Mouse (Mus musculus) lung, embryonic 15.5 days (tissue): ENCODE results near the gene Abhd10. TPM values are rescaled to one million over a fixed set of nuclear protein-coding genes. Genes with fewer than 3 reads are reported as not detected.

ENCODE experiments used
- ATAC-seq: fragments of 200-750 bp; cut with Nextera tagmentation; 2 replicates; pipeline ENCODE4 v1.8.0; 2017; ENCODE audit warnings: moderate number of reproducible peaks, borderline replicate concordance; ENCODE audit not compliant: low FRiP score, low TSS enrichment; ENCODE audit errors: extremely low read depth
- H3K27ac ChIP-seq: fragments of 300-500 bp; sonication (generic); 2 replicates; pipeline ENCODE4 v1.5.1; 2015; ENCODE audit warnings: moderate library complexity, mild to moderate bottlenecking, inconsistent platforms
- H3K27me3 ChIP-seq: fragments of 300-500 bp; sonication (generic); 2 replicates; pipeline ENCODE4 v1.6.1; 2015; ENCODE audit warnings: inconsistent platforms
- H3K36me3 ChIP-seq: fragments of 300-500 bp; sonication (generic); 2 replicates; pipeline ENCODE4 v1.6.1; 2015; ENCODE audit warnings: inconsistent platforms
- H3K4me1 ChIP-seq: fragments of 300-500 bp; sonication (generic); 2 replicates; pipeline ENCODE4 v1.6.1; 2015; ENCODE audit warnings: inconsistent platforms
- H3K4me2 ChIP-seq: fragments of 300-500 bp; sonication (generic); 2 replicates; pipeline ENCODE4 v1.6.1; 2015; ENCODE audit warnings: inconsistent platforms, mild to moderate bottlenecking, moderate library complexity
- H3K4me3 ChIP-seq: fragments of 300-500 bp; sonication (generic); 2 replicates; pipeline ENCODE4 v1.5.1; 2015; ENCODE audit warnings: mild to moderate bottlenecking, inconsistent platforms
- H3K9ac ChIP-seq: fragments of 300-500 bp; sonication (generic); 2 replicates; pipeline ENCODE4 v1.6.1; 2015; ENCODE audit warnings: inconsistent platforms
- H3K9me3 ChIP-seq: fragments of 300-500 bp; sonication (generic); 2 replicates; pipeline ENCODE4 v1.6.1; 2016; ENCODE audit warnings: inconsistent platforms
- WGBS: fragments of 180-500 bp; shearing (Covaris S2); methylation state at CpG from one replicate; pipeline ENCODE4 v1.1.7; 2015; 5-methylcytosine and 5-hydroxymethylcytosine counted together
- polyA plus RNA-seq: library from polyadenylated mRNA; unstranded; fragments of >200 nt; fragmentation: Nextera tagmentation; extraction: Ambion mirVana; gene quantifications from 2 replicates; pipeline ENCODE4 v1.2.1, GENCODE M21; 2015

The Abhd10 gene
- polyA plus RNA-seq, 1 experiment from 2014 or later, result 36.3 TPM

DNA sequence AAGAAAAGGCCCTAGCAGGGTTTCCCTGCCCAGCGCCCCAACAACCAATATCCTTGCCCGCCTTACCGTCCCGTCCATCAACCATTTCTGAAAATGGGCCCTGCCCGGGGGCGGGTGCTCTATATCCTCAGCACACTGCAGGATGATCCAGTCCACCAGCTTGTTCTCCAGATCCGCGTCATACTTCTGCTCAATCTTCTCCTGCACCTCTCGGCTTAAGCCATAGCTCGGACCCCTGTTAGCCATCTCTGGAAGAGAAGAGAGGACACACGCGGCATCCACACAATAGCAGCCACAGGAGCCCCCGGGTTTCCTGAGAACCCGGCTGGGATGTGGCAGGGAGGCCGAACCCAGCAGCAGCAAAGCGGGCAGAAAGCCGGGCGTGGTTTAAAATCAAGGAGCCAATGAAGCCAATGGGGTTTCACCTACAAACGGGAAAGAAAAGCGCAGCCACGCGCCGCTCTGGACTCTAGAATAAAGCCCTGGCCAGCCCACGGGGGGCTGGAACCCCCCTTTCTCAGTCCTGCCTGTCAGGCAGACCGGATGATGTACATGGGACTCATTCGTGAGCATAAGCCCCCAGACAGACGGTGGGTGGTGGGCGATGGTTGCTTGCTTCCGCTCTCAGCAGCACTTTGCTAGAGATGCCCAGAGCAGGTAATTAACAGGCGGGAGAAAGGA is 18.6 kb downstream of the Abhd10 start, which contains the start of gene Tagln3:
Gene Tagln3 (minus strand): TSS at position 548 of the 681 bp plus-strand sequence.
- Histone ChIP-seq H3K9ac (peak within 1 kb of the TSS; percentile 40), H3K36me3 (peaks cover 6% of the 10 kb centered on the region; the same call in 1 of the 2 replicates), H3K4me3 (peak within 1 kb of the TSS; percentile 47), H3K4me1 (peaks cover 11% of the 10 kb centered on the region), H3K4me2 (peak within 1 kb of the TSS; percentile 92), H3K9me3 (no peaks in the 10 kb centered on the region), H3K27ac (no peak within 1 kb of the TSS), H3K27me3 (peaks cover 6% of the 10 kb centered on the region; the same call in 1 of the 2 replicates)
- 1% methylated on average over 30 of the region's 30 CpGs for WGBS
- ATAC-seq, result peak; percentile 60; the same call in 1 of the 2 replicates

DNA sequence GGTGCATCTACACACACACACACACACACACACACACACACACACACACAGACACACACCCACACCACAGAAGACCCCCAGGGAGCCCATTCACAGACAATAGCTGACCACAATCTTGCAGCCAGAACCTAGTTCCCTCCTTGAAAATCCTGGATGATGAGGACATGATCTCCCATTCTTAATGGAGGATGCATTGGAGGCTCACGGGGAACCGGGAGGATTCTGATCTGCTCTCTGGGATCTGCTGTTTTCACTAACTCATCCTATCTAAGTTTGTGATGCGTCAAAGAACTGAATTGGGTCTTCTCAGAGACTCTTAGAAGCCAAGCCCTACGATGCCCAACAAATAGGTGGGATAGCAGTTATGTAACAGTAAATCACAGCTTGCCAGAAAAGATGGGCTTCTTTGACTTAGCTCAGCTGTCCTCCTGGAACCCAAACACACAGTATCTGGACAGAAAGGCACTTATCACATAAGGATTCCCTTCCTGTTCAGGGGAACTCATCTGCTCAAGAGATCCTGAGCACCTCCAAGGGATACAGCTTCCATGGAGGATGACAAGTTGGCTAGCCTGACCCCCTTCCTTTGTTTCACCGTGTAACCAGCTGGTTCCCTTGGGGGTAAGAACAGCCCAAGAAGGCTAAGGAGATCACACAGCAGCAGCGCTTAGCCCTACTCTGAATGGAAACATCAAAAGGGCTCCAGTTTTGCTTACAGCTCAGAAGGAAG is 19.4 kb downstream of the Abhd10 start:
- Histone ChIP-seq H3K9ac (peak overlapping the region; percentile 40; the same call in 1 of the 2 replicates), H3K36me3 (no peaks in the 10 kb centered on the region), H3K9me3 (no peaks in the 10 kb centered on the region), H3K4me1 (peaks cover 11% of the 10 kb centered on the region), H3K4me2 (peak overlapping the region; percentile 92), H3K27ac (no peak overlapping the region), H3K4me3 (peak overlapping the region; percentile 47), H3K27me3 (peaks cover 6% of the 10 kb centered on the region; the same call in 1 of the 2 replicates)
- ATAC-seq, result no peak
- WGBS, result 56% methylated on average over 6 of the region's 6 CpGs

DNA sequence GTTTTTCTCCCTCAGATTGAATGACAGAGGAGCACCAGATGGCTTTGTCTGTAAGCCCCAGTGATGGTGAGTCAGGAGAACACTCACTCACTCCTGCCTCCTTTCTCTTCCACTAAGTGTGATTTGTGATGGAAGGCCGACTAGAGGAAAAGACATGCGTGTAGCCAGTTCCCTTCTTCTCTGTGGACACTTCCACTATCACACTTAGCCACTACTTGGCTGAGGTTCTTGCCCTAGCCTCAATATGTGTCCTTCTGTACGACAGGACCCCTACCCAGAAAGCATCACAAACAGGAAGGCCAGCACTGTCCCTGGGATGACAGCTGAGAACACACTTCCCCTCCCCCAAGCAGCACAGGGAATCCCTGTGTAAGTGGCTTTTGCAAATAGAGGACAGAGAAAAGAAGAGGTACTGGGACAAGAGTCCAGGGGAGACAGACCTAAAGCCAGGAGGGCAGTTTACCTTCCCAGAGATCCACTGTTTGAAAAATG is 20.2 kb downstream of the Abhd10 start:
- H3K9me3 ChIP-seq, result no peaks in the 10 kb centered on the region
- peaks cover 11% of the 10 kb centered on the region for H3K4me1 ChIP-seq
- H3K4me2 ChIP-seq, result no peak overlapping the region
- 56% methylated on average over 3 of the region's 3 CpGs for WGBS
- no peak for ATAC-seq
- H3K36me3 ChIP-seq, result no peaks in the 10 kb centered on the region
- no peak overlapping the region for H3K27ac ChIP-seq
- no peak overlapping the region for H3K9ac ChIP-seq
- peaks cover 6% of the 10 kb centered on the region; the same call in 1 of the 2 replicates for H3K27me3 ChIP-seq
- H3K4me3 ChIP-seq, result no peak overlapping the region

- H3K36me3 ChIP-seq, result no peaks in the 10 kb centered on the region
- no peak overlapping the region for H3K4me3 ChIP-seq
- peaks cover 11% of the 10 kb centered on the region for H3K4me1 ChIP-seq
- H3K4me2 ChIP-seq, result no peak overlapping the region
- H3K27ac ChIP-seq, result no peak overlapping the region
- ATAC-seq, result no peak
- H3K9ac ChIP-seq, result no peak overlapping the region
- H3K9me3 ChIP-seq, result 0 out of 2 replicates have a peak, but pooled peaks cover 5% of the 10 kb centered on the region
- 82% methylated on average over 10 of the region's 10 CpGs for WGBS
- peaks cover 6% of the 10 kb centered on the region; the same call in 1 of the 2 replicates for H3K27me3 ChIP-seq
Observed at GRCm38 (mm10) chr16:45720022-45720630, 22.6 kb downstream of the Abhd10 start.

DNA sequence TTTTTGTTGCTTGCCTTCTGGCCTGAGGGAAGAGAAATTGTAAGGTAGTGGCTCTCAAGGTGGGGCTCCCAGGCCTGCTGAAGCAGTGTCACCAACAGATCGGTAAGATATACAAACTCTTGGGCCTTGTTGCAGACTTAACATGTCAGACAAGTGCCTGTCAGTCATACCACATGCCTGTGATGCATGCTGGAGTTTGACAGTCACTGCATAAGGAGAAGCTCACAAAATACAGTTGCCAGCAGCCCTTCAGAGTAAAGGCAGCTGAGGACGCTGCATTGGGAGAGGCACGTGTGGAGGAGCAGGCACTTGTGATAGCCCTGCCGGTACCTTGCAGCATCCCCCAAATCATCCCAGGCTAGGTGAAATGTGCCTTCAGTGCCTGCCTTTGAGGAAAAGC is 24.5 kb downstream of the Abhd10 start:
- ATAC-seq, result no peak
- no peaks in the 10 kb centered on the region for H3K36me3 ChIP-seq
- H3K27ac ChIP-seq, result no peak overlapping the region
- H3K27me3 ChIP-seq, result no peaks in the 10 kb centered on the region
- 0 out of 2 replicates have a peak, but pooled peaks cover 5% of the 10 kb centered on the region for H3K9me3 ChIP-seq
- no peak overlapping the region for H3K4me3 ChIP-seq
- H3K4me1 ChIP-seq, result no peaks in the 10 kb centered on the region
- H3K4me2 ChIP-seq, result no peak overlapping the region
- no peak overlapping the region for H3K9ac ChIP-seq
- WGBS, result 80% methylated on average over 4 of the region's 4 CpGs

DNA sequence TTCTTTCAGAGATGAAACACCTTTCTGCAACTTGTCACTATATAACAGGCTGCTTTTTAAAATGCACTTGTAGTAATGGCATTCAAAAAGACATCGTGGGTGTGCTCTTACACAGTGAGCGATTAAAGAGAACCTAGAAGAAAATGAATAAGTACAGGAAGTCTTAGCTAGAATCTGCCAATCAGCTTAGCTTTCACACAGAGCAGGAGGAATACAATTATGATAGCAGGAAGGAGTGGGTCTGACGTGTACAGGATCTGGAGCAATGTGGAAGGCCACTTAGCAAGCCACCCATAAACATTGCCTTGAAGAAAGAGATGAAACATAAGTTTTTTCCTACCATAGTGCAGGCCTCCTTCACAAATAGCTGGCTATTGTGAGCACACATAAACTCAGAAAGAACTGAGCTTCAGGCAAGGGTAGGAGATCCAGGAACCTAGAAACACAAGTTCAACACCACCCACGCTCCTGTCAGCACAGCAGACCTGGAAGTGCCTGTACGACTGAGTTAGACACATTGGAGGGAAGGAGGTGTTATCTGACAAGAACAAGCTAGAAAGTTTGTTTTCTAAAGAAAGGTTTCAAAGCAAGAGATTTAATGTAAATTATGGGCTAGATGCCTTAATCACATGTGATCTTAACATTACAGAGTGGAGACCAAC is 28.1 kb downstream of the Abhd10 start:
- no peak overlapping the region for H3K27ac ChIP-seq
- H3K4me1 ChIP-seq, result no peaks in the 10 kb centered on the region
- WGBS, result 69% methylated on average over 5 of the region's 5 CpGs
- no peak for ATAC-seq
- H3K27me3 ChIP-seq, result no peaks in the 10 kb centered on the region
- H3K4me3 ChIP-seq, result no peak overlapping the region
- H3K36me3 ChIP-seq, result no peaks in the 10 kb centered on the region
- H3K9ac ChIP-seq, result no peak overlapping the region
- H3K4me2 ChIP-seq, result no peak overlapping the region
- H3K9me3 ChIP-seq, result 0 out of 2 replicates have a peak, but pooled peaks cover 5% of the 10 kb centered on the region

DNA sequence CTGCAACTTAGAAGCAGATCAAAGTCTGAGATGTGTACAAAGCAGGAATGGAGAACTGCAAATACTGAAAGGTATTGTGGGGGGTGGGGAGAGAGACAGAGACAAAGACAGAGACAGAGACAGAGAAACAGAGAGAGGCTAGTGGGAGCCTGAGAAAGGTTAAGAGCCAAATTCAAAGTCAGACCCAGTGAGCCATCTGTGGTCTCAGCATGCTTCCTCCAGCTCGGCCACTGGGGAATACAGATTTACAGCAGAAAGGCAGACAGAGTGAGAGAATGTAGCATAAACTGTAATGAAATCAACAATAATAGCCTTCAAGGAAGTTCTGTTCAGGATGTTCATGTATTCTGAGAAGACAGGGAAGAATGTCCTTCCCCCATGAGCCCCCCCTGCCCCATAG is 28.9 kb downstream of the Abhd10 start:
- H3K9me3 ChIP-seq, result 0 out of 2 replicates have a peak, but pooled peaks cover 5% of the 10 kb centered on the region
- no peak overlapping the region for H3K27ac ChIP-seq
- no peak for ATAC-seq
- no peaks in the 10 kb centered on the region for H3K36me3 ChIP-seq
- H3K9ac ChIP-seq, result no peak overlapping the region
- 63% methylated on average over 1 of the region's 1 CpGs for WGBS
- no peak overlapping the region for H3K4me2 ChIP-seq
- no peaks in the 10 kb centered on the region for H3K27me3 ChIP-seq
- H3K4me1 ChIP-seq, result no peaks in the 10 kb centered on the region
- no peak overlapping the region for H3K4me3 ChIP-seq

GRCm38 (mm10) chr16:45713261-45713660 is 29.5 kb downstream of the Abhd10 start:
- no peaks in the 10 kb centered on the region for H3K27me3 ChIP-seq
- H3K9me3 ChIP-seq, result 0 out of 2 replicates have a peak, but pooled peaks cover 5% of the 10 kb centered on the region
- no peaks in the 10 kb centered on the region for H3K4me1 ChIP-seq
- no peak overlapping the region for H3K4me2 ChIP-seq
- ATAC-seq, result no peak
- no peak overlapping the region for H3K9ac ChIP-seq
- 78% methylated on average over 5 of the region's 5 CpGs for WGBS
- H3K4me3 ChIP-seq, result no peak overlapping the region
- H3K27ac ChIP-seq, result no peak overlapping the region
- H3K36me3 ChIP-seq, result no peaks in the 10 kb centered on the region

- WGBS, result 77% methylated on average over 7 of the region's 7 CpGs
- no peaks in the 10 kb centered on the region for H3K36me3 ChIP-seq
- no peaks in the 10 kb centered on the region for H3K27me3 ChIP-seq
- no peak overlapping the region for H3K4me3 ChIP-seq
- 0 out of 2 replicates have a peak, but pooled peaks cover 3% of the 10 kb centered on the region for H3K9me3 ChIP-seq
- no peak overlapping the region for H3K9ac ChIP-seq
- no peak overlapping the region for H3K4me2 ChIP-seq
- no peaks in the 10 kb centered on the region for H3K4me1 ChIP-seq
- no peak for ATAC-seq
- H3K27ac ChIP-seq, result no peak overlapping the region
Observed at GRCm38 (mm10) chr16:45711263-45711662, 31.5 kb downstream of the Abhd10 start.

GRCm38 (mm10) chr16:45699301-45699700 is 43.5 kb downstream of the Abhd10 start:
- no peak overlapping the region for H3K4me2 ChIP-seq
- H3K4me3 ChIP-seq, result no peak overlapping the region
- no peaks in the 10 kb centered on the region for H3K27me3 ChIP-seq
- H3K9ac ChIP-seq, result no peak overlapping the region
- H3K4me1 ChIP-seq, result no peaks in the 10 kb centered on the region
- WGBS, result 70% methylated on average over 5 of the region's 5 CpGs
- ATAC-seq, result no peak
- H3K36me3 ChIP-seq, result no peaks in the 10 kb centered on the region
- H3K27ac ChIP-seq, result no peak overlapping the region
- H3K9me3 ChIP-seq, result no peaks in the 10 kb centered on the region

DNA sequence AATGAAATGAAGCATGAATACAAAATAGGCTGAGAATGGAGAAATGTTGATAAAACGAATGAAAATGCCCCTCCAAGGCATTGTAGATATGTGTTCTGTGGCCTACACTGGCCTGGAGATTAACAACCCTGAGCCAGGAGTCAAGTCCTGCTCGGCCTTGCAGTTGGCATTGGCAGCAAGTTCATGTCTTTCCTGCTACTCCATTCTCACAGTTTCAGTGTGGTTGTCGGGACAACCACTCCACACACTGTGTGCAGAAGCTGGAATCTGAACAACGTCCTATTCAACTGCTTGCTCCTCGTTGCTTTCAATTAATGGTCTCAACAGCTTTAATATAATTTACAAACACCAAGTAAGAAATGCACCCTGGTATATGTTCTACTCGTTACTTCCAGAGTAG is 44.8 kb downstream of the Abhd10 start:
- ATAC-seq, result no peak
- Histone ChIP-seq H3K9me3 (no peaks in the 10 kb centered on the region), H3K4me1 (no peaks in the 10 kb centered on the region), H3K27me3 (no peaks in the 10 kb centered on the region), H3K27ac (no peak overlapping the region), H3K4me2 (no peak overlapping the region), H3K36me3 (no peaks in the 10 kb centered on the region), H3K4me3 (no peak overlapping the region), H3K9ac (no peak overlapping the region)
- 64% methylated on average over 6 of the region's 6 CpGs for WGBS
